Mouse (Mus musculus) megakaryocyte, embryonic 14.5 days (primary cell): ENCODE measurements around the gene Fam166a. TPM values are rescaled to one million over a fixed set of nuclear protein-coding genes. Genes with fewer than 3 reads are reported as not detected.

ENCODE experiments used
- H3K27me3 ChIP-seq: replicated peaks from 2 replicates; pipeline ENCODE3; 2012; ENCODE audit warnings: inconsistent platforms
- H3K36me3 ChIP-seq: replicated peaks from 2 replicates; pipeline ENCODE3; 2012; ENCODE audit warnings: low read length, inconsistent platforms, mixed read lengths
- H3K4me1 ChIP-seq: 2 replicates; pipeline ENCODE4 v1.6.1; 2012; ENCODE audit warnings: inconsistent platforms
- H3K4me3 ChIP-seq: replicated peaks from 2 replicates; pipeline ENCODE3; 2012; ENCODE audit warnings: moderate library complexity, mild to moderate bottlenecking, inconsistent platforms
- H3K9me3 ChIP-seq: 2 replicates; pipeline ENCODE4 v1.6.1; 2012; ENCODE audit warnings: inconsistent platforms
- FLI1 ChIP-seq: IDR thresholded peaks from 2 replicates; pipeline ENCODE4 v1.6.1; 2012; ENCODE audit warnings: low read length, inconsistent platforms, mixed read lengths
- GATA1 ChIP-seq: IDR thresholded peaks from 3 replicates; pipeline ENCODE4 v1.6.1; 2012; ENCODE audit warnings: mixed read lengths, low read length, inconsistent platforms, borderline replicate concordance
- polyA plus RNA-seq: library from polyadenylated mRNA; stranded (reverse); fragments of >175 nt; gene quantifications from 2 replicates; pipeline ENCODE4 v1.2.3, GENCODE M21; 2012; ENCODE audit warnings: low replicate concordance; ENCODE audit not compliant: insufficient read depth

The Fam166a gene
- polyA plus RNA-seq, result not detected in 2 replicates

GRCm38 (mm10) chr2:25218445-25218844, at the start of gene Fam166a:
TSS of gene Fam166a (plus strand) at chr2:25218745.
- Histone ChIP-seq H3K4me3 (no peak within 1 kb of the TSS), H3K4me1 (peaks cover 66% of the 10 kb centered on the region), H3K27me3 (peaks cover 6% of the 10 kb centered on the region), H3K36me3 (peaks cover 18% of the 10 kb centered on the region), H3K9me3 (0 out of 2 replicates have a peak, but pooled peaks cover 4% of the 10 kb centered on the region)
- TF ChIP-seq GATA1 (no peak), FLI1 (no peak)

- Histone ChIP-seq H3K4me3 (no peak overlapping the region), H3K27me3 (peaks cover 34% of the 10 kb centered on the region), H3K4me1 (peaks cover 65% of the 10 kb centered on the region), H3K36me3 (no peaks in the 10 kb centered on the region), H3K9me3 (no peaks in the 10 kb centered on the region)
- TF ChIP-seq GATA1, result no peak
- TF ChIP-seq FLI1, result no peak
Observed at GRCm38 (mm10) chr2:25169778-25170177, 48.8 kb upstream of the Fam166a start.

GRCm38 (mm10) chr2:25170326-25171100, 48.0 kb upstream of the Fam166a start:
- H3K36me3 ChIP-seq, result no peaks in the 10 kb centered on the region
- no peak for TF ChIP-seq FLI1
- no peak for TF ChIP-seq GATA1
- no peaks in the 10 kb centered on the region for H3K9me3 ChIP-seq
- no peak overlapping the region for H3K4me3 ChIP-seq
- H3K27me3 ChIP-seq, result peaks cover 38% of the 10 kb centered on the region
- H3K4me1 ChIP-seq, result peaks cover 70% of the 10 kb centered on the region

GRCm38 (mm10) chr2:25171101-25171768, 47.3 kb upstream of the Fam166a start:
- H3K27me3 ChIP-seq, result peaks cover 45% of the 10 kb centered on the region
- TF ChIP-seq FLI1 (no peak), GATA1 (no peak)
- H3K4me3 ChIP-seq, result no peak overlapping the region
- H3K9me3 ChIP-seq, result no peaks in the 10 kb centered on the region
- peaks cover 73% of the 10 kb centered on the region for H3K4me1 ChIP-seq
- no peaks in the 10 kb centered on the region for H3K36me3 ChIP-seq

- Histone ChIP-seq H3K4me1 (peaks cover 78% of the 10 kb centered on the region), H3K27me3 (peaks cover 50% of the 10 kb centered on the region), H3K4me3 (no peak overlapping the region), H3K9me3 (no peaks in the 10 kb centered on the region), H3K36me3 (no peaks in the 10 kb centered on the region)
- TF ChIP-seq FLI1, result no peak
Observed at GRCm38 (mm10) chr2:25171769-25172153, 46.8 kb upstream of the Fam166a start.

- no peaks in the 10 kb centered on the region for H3K9me3 ChIP-seq
- no peaks in the 10 kb centered on the region for H3K36me3 ChIP-seq
- no peak overlapping the region for H3K4me3 ChIP-seq
- H3K27me3 ChIP-seq, result peaks cover 54% of the 10 kb centered on the region
- H3K4me1 ChIP-seq, result peaks cover 79% of the 10 kb centered on the region
- TF ChIP-seq GATA1, result no peak
- no peak for TF ChIP-seq FLI1
Observed at GRCm38 (mm10) chr2:25172629-25173028, 45.9 kb upstream of the Fam166a start.

- Histone ChIP-seq H3K4me1 (peaks cover 85% of the 10 kb centered on the region), H3K36me3 (no peaks in the 10 kb centered on the region), H3K4me3 (no peak overlapping the region), H3K9me3 (no peaks in the 10 kb centered on the region), H3K27me3 (peaks cover 63% of the 10 kb centered on the region)
- TF ChIP-seq FLI1, result no peak
Observed at GRCm38 (mm10) chr2:25173821-25174220, 44.7 kb upstream of the Fam166a start.

- H3K4me1 ChIP-seq, result peaks cover 88% of the 10 kb centered on the region
- no peaks in the 10 kb centered on the region for H3K9me3 ChIP-seq
- H3K4me3 ChIP-seq, result no peak overlapping the region
- TF ChIP-seq FLI1, result no peak
- no peak for TF ChIP-seq GATA1
- H3K36me3 ChIP-seq, result no peaks in the 10 kb centered on the region
- peaks cover 65% of the 10 kb centered on the region for H3K27me3 ChIP-seq
Observed at GRCm38 (mm10) chr2:25174866-25175689, 43.5 kb upstream of the Fam166a start.

GRCm38 (mm10) chr2:25175690-25176078, 42.9 kb upstream of the Fam166a start:
- TF ChIP-seq FLI1 (no peak), GATA1 (no peak)
- Histone ChIP-seq H3K36me3 (no peaks in the 10 kb centered on the region), H3K27me3 (peaks cover 62% of the 10 kb centered on the region), H3K9me3 (no peaks in the 10 kb centered on the region), H3K4me1 (peaks cover 88% of the 10 kb centered on the region), H3K4me3 (no peak overlapping the region)

GRCm38 (mm10) chr2:25176573-25176972, 42.0 kb upstream of the Fam166a start:
- Histone ChIP-seq H3K4me3 (no peak overlapping the region), H3K9me3 (no peaks in the 10 kb centered on the region), H3K36me3 (no peaks in the 10 kb centered on the region), H3K27me3 (peaks cover 63% of the 10 kb centered on the region), H3K4me1 (peaks cover 88% of the 10 kb centered on the region)
- TF ChIP-seq GATA1, result no peak
- no peak for TF ChIP-seq FLI1
